Comparison of ENCODE assay signal across 16 mouse cellular contexts in genomic region chr6:19264075-19264819, GRCm38 (mm10).
"Had no signal": no experiment of that assay in that cellular context is flagged by ENCODE, and none has a peak within 500 bp of the region (broad histone marks: within the 10 kb centered on the region; RNA-seq: fewer than 3 reads in every experiment).

No protein-coding gene starts in this region.

- H3K4me1 ChIP-seq: kidney, embryonic 15.5 days; limb, embryonic 15.5 days; liver, embryonic 12.5 days had no signal

- H3K9me3 ChIP-seq: kidney, embryonic 15.5 days; limb, embryonic 15.5 days; liver, embryonic 12.5 days had no signal

- H3K4me3 ChIP-seq: kidney, embryonic 15.5 days; limb, embryonic 15.5 days; liver, embryonic 12.5 days had no signal

- H3K9ac ChIP-seq: kidney, embryonic 15.5 days; limb, embryonic 15.5 days; liver, embryonic 12.5 days; lung, embryonic 14.5 days had no signal

- H3K36me3 ChIP-seq: kidney, embryonic 15.5 days; limb, embryonic 15.5 days; liver, embryonic 12.5 days had no signal

- H3K27me3 ChIP-seq: kidney, embryonic 15.5 days; liver, embryonic 12.5 days had no signal

- H3K27ac ChIP-seq: kidney, embryonic 15.5 days; limb, embryonic 15.5 days; liver, embryonic 12.5 days had no signal

- H3K4me2 ChIP-seq: kidney, embryonic 15.5 days; limb, embryonic 15.5 days; liver, embryonic 12.5 days; lung, embryonic 14.5 days; midbrain, embryonic 11.5 days had no signal

- ATAC-seq: intestine, embryonic 16.5 days; liver, embryonic 12.5 days; midbrain, embryonic 16.5 days had no signal

- DNase-seq: kidney, adult 2 months; kidney, postnatal 14 days; lung, embryonic 14.5 days; lung, postnatal 10 days; lung, postnatal 4 days; retina, postnatal 1 day; right cerebral cortex, postnatal 4 days; spleen, adult 18-20 months; thymus, adult 18-20 months; thymus, postnatal 25 days had no signal
